Mouse (Mus musculus): Measurements from ENCODE around the gene Fam193a. TPM values are rescaled to one million over a fixed set of nuclear protein-coding genes. Genes with fewer than 3 reads are reported as not detected.

The Fam193a gene
- polyA plus RNA-seq, 1 experiment from 2014 or later = 18.3 TPM

DNA sequence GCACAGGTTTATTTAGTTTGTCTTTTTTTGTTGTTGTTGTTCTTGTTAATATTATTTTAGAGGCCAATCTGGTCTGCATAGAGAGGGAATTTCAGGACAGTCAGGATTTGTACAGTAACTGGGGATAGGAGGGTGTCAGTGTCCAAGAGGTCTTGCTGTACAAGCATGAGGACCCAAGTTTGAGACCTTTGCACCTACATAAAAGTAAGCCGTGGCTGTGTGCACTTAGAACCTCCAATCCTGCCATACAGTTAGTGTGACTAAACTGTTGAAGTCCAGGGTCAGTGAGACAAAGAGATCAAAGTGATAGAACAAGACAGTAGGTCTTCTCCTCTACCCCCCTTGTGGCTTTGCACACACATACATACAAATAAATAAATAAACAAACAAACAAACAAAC lies 64.1 kb downstream of the Fam193a start:
- no peak for ATAC-seq (ENCODE audit: low FRiP score, low read depth)
- 96% methylated on average over 1 of the region's 1 CpGs for WGBS
- peaks cover 92% of the 10 kb centered on the region for H3K36me3 ChIP-seq

DNA sequence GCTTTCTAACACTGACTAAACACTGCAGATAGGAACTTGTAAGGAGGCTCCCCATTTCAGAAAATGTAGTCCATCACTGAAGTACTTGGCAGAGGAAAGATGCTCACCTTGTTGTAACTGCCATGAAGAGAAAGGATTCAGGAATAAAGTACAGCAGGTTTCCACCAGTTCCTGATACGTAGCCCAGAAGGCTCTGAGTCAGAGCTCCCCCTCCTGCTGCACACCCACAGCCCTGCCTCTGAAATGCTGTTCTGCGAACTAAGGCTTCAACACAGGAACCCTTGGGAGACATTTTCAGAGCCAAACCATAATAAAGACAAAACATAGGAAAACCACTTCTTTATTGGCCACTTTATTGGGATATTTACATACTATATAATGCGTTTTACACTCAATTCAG lies 64.5 kb downstream of the Fam193a start:
- Histone ChIP-seq H3K9ac (no peak overlapping the region), H3K27me3 (no peaks in the 10 kb centered on the region), H3K4me3 (no peak overlapping the region), H3K4me1 (no peaks in the 10 kb centered on the region), H3K4me2 (replicated peaks) (no peak overlapping the region), H3K27ac (no peak overlapping the region), H3K36me3 (peaks cover 92% of the 10 kb centered on the region), H3K9me3 (no peaks in the 10 kb centered on the region)
- WGBS = 83% methylated on average over 3 of the region's 3 CpGs
- no peak for ATAC-seq (ENCODE audit: low FRiP score, low read depth)

More for the DNA sequence above, 64.1 kb downstream of the Fam193a start:
- H3K9ac ChIP-seq = no peak overlapping the region
- no peaks in the 10 kb centered on the region for H3K4me1 ChIP-seq
- H3K9me3 ChIP-seq = no peaks in the 10 kb centered on the region
- H3K4me3 ChIP-seq = no peak overlapping the region
- no peak overlapping the region for H3K4me2 ChIP-seq (replicated peaks)
- no peaks in the 10 kb centered on the region for H3K27me3 ChIP-seq
- H3K27ac ChIP-seq = no peak overlapping the region

DNA sequence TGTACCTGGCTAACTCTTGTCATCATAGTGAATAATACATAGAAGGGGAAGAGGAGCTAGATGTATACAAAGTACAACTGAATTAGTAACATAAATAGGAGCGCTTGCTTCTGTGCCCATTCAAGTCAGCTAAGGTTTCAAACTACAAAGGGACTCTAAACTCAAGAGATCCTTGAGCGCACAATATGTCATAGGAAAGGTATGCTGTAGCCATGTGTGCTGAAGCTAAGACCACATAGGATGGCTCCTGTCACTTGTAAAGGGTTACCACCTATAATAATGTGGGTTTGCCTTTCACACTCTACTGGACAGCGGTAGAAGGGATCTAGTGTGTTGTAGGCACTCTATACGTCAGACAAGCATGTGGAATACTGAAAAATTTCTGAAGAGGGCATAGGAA lies 68.3 kb downstream of the Fam193a start:
- Histone ChIP-seq H3K27me3 (no peaks in the 10 kb centered on the region), H3K27ac (no peak overlapping the region), H3K4me1 (no peaks in the 10 kb centered on the region), H3K9me3 (no peaks in the 10 kb centered on the region), H3K4me3 (no peak overlapping the region), H3K9ac (no peak overlapping the region), H3K4me2 (replicated peaks) (no peak overlapping the region), H3K36me3 (peaks cover 89% of the 10 kb centered on the region)
- 96% methylated on average over 4 of the region's 4 CpGs for WGBS
- no peak for ATAC-seq (ENCODE audit: low FRiP score, low read depth)

DNA sequence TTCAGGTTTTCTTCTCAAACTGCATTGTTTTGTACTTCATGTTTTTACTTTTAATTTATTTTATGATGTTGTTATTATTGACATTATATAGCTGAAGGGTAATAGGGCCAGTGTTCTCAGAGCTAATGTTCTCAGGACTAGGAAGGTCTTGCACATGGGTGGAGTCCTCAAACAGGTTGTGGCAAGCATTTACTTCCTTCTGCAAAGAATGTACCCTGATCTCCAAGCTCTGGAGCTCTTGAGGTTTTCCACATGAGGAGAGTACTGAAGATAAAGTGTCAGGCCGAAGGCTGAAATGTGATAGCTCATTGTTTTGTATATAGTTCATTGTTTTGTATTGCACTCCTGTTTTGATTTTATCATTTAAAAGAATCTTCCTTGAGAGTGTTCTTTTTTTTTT lies 68.9 kb downstream of the Fam193a start:
- WGBS = 91% methylated on average over 1 of the region's 1 CpGs
- H3K36me3 ChIP-seq = peaks cover 90% of the 10 kb centered on the region
- no peak overlapping the region for H3K9ac ChIP-seq
- no peak overlapping the region for H3K27ac ChIP-seq
- no peak for ATAC-seq (ENCODE audit: low FRiP score, low read depth)
- H3K4me1 ChIP-seq = no peaks in the 10 kb centered on the region
- H3K4me2 ChIP-seq (replicated peaks) = no peak overlapping the region
- no peak overlapping the region for H3K4me3 ChIP-seq
- no peaks in the 10 kb centered on the region for H3K9me3 ChIP-seq
- H3K27me3 ChIP-seq = no peaks in the 10 kb centered on the region

DNA sequence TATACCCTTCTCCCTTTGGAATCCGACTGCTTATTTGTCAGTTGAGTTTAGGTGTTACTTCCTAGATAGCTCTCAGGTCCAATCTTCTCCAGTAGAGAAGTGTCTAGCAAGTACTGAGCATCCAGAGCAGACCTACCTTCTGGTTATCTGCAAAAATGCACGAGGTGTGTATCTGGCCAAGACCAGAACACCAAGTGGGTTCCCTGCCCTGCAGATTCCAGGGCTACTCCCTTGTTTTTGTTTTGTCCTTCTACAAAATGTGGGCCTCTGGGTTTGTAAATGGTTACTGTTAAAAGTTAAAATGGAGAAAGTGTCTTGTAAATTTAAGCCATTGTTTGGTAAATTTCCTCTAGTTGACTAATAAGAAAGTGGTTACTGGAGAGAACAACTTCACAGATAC lies 70.0 kb downstream of the Fam193a start:
- Histone ChIP-seq H3K4me2 (replicated peaks) (no peak overlapping the region), H3K36me3 (peaks cover 91% of the 10 kb centered on the region), H3K9ac (no peak overlapping the region), H3K27ac (no peak overlapping the region), H3K4me1 (no peaks in the 10 kb centered on the region), H3K9me3 (no peaks in the 10 kb centered on the region), H3K27me3 (no peaks in the 10 kb centered on the region), H3K4me3 (no peak overlapping the region)
- ATAC-seq (ENCODE audit: low FRiP score, low read depth) = no peak
- 97% methylated on average over 2 of the region's 2 CpGs for WGBS

DNA sequence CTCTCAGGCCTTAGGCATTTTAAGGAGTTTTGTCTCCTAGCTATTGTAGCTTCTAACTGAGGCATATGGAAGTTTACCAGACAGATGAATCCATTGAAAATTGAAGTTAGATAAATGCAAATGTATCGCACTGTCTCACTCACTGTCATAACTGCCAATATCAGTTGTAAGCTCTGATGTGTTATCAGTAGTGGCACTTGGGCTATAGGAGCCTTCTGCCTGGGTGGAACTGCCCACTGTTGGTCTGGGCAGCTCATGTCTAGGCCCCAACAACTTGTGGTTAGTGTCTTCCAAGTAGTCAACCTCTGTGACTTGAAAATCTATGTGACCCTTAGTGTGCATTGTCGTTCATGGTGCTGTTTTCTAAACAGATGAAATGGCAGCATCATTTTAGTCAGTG lies 72.1 kb downstream of the Fam193a start:
- Histone ChIP-seq H3K9ac (no peak overlapping the region), H3K4me2 (replicated peaks) (no peak overlapping the region), H3K27me3 (no peaks in the 10 kb centered on the region), H3K9me3 (no peaks in the 10 kb centered on the region), H3K36me3 (peaks cover 93% of the 10 kb centered on the region), H3K27ac (no peak overlapping the region), H3K4me3 (no peak overlapping the region), H3K4me1 (no peaks in the 10 kb centered on the region)
- no peak for ATAC-seq (ENCODE audit: low FRiP score, low read depth)
- 98% methylated on average over 2 of the region's 2 CpGs for WGBS

DNA sequence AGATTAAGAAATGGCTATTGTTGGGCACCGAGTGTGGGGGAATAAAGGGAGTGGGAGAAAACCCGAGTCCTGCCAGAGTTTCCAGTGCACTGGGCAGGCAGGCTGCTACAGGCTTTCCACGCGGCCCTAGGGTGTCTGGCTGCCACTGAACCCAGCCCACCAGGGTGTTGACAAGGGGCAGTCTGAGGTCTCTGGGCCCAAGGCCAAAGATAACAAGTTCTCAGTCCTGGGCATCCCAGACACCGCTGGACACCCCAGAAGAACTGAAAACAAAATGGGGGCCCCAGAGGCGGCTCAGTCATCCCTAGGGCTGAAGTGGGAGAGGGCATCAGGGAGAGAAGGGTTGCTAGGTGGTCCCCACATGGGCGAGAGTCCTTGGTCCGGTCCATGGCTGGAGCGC lies 76.5 kb downstream of the Fam193a start:
- Histone ChIP-seq H3K36me3 (peaks cover 74% of the 10 kb centered on the region), H3K4me1 (no peaks in the 10 kb centered on the region), H3K4me3 (no peak overlapping the region), H3K9me3 (no peaks in the 10 kb centered on the region), H3K4me2 (replicated peaks) (no peak overlapping the region), H3K27me3 (no peaks in the 10 kb centered on the region), H3K9ac (no peak overlapping the region), H3K27ac (no peak overlapping the region)
- no peak for ATAC-seq (ENCODE audit: low FRiP score, low read depth)
- WGBS = 88% methylated on average over 9 of the region's 9 CpGs

DNA sequence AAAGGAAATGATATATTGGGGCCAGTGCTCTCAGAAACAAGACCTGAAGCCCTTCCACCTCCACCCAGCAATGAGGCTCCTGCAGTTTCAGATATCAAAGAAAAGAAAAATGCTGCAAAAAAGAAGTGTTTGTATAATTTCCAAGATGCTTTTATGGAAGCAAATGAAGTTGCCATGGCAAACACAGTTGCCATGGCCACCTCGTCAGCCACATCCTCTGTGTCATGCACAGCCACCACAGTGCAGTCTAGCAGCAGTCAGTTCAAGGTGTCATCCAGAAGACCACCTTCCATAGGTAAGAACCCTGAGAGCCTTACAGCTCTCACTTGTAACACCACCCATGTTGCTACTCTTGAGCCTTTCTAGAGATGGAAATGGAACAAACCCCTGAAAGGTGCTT lies 89.3 kb downstream of the Fam193a start:
- WGBS = 84% methylated on average over 1 of the region's 1 CpGs
- no peak overlapping the region for H3K9ac ChIP-seq

DNA sequence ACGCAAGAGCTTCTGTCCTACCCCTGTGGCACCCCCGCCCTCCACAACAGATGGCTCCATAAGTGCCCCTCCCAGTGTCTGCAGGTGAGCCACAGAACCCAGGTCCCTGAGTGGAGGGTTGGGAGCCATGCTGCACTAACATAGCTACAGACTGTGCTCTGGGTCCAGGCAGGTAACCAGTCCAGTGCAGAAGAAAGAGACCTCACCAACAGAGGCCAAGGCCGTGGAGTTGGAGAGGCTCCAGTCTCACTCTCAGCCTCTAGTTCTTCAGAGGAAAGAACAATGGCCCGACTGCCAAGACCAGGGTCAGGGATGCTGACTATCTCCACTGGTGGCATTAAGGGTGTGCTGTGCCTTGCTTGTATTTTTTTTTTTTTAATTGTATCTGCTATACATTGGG lies 91.6 kb downstream of the Fam193a start:
- H3K4me1 ChIP-seq = no peaks in the 10 kb centered on the region
- peaks cover 93% of the 10 kb centered on the region for H3K36me3 ChIP-seq
- no peak overlapping the region for H3K4me2 ChIP-seq (replicated peaks)
- no peaks in the 10 kb centered on the region for H3K9me3 ChIP-seq
- H3K27me3 ChIP-seq = no peaks in the 10 kb centered on the region
- ATAC-seq (ENCODE audit: low FRiP score, low read depth) = no peak
- WGBS = 91% methylated on average over 4 of the region's 4 CpGs
- no peak overlapping the region for H3K27ac ChIP-seq
- no peak overlapping the region for H3K9ac ChIP-seq
- no peak overlapping the region for H3K4me3 ChIP-seq

More for the DNA sequence above, 89.3 kb downstream of the Fam193a start:
- Histone ChIP-seq H3K36me3 (peaks cover 91% of the 10 kb centered on the region), H3K4me3 (no peak overlapping the region), H3K4me2 (replicated peaks) (no peak overlapping the region), H3K27me3 (no peaks in the 10 kb centered on the region), H3K27ac (no peak overlapping the region), H3K9me3 (no peaks in the 10 kb centered on the region), H3K4me1 (no peaks in the 10 kb centered on the region)
- no peak for ATAC-seq (ENCODE audit: low FRiP score, low read depth)

DNA sequence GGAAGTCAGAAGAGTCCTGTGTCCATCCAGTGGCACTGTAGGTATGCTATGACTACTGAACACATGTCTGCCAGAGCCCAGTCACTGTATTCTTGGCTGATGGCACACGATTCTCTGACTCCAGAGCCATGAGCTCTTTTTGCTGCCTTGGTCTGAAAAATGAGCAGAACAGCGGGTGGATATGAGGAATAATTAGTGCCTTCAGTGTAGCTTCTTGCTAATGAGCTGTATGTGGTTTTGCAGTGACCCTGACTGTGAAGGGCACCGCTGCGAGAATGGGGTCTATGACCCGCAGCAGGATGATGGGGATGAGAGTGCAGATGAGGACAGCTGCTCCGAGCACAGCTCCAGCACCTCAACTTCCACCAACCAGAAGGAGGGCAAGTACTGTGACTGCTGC lies 92.1 kb downstream of the Fam193a start:
- Histone ChIP-seq H3K9ac (no peak overlapping the region), H3K9me3 (no peaks in the 10 kb centered on the region), H3K4me3 (no peak overlapping the region), H3K27ac (no peak overlapping the region), H3K27me3 (no peaks in the 10 kb centered on the region), H3K4me2 (replicated peaks) (no peak overlapping the region), H3K4me1 (no peaks in the 10 kb centered on the region), H3K36me3 (peaks cover 94% of the 10 kb centered on the region)
- no peak for ATAC-seq (ENCODE audit: low FRiP score, low read depth)
- WGBS = 92% methylated on average over 6 of the region's 6 CpGs

DNA sequence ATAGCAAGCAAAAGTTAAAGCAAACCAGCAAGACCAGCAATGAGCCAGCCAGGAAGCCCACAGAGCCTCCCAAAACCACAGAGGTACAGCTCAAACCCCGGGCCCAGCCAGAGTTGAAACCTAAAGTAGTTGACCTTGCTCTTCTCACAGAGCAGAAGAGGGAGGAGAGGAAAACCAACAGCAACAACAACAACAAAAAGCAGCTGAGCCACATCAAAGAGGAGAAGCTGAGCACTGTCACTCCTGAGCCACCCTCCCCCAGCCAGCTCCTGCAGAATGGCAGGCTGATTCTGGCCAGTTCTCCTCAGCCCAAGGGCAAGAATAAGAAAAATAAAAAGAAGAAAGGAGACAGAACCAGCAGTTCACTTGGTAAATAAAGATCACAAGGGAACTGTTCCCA lies 96.3 kb downstream of the Fam193a start:
- H3K27me3 ChIP-seq = no peaks in the 10 kb centered on the region
- H3K4me3 ChIP-seq = no peak overlapping the region
- no peak overlapping the region for H3K27ac ChIP-seq
- no peak overlapping the region for H3K4me2 ChIP-seq (replicated peaks)
- peaks cover 78% of the 10 kb centered on the region for H3K36me3 ChIP-seq
- no peak overlapping the region for H3K9ac ChIP-seq
- no peak for ATAC-seq (ENCODE audit: low FRiP score, low read depth)
- no peaks in the 10 kb centered on the region for H3K4me1 ChIP-seq
- 91% methylated on average over 1 of the region's 1 CpGs for WGBS
- H3K9me3 ChIP-seq = no peaks in the 10 kb centered on the region

DNA sequence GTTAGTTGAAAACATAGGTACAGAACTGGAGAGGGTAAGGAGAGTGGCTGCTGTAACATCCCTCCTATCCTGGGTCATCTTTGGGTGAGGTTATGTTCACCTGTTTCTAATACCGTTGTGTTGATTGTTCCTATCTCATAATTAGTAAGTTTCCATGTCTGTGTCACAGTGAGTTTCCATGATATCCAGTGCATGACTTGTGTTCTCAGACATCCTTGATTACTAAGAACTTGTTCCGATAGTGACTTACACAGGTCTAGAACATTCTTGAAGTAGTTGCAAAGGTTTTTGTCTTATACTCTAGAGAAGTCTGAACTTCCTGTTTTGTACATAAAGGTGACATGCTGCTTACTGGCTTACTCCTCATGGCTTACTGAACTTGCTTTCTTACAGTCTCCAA lies 96.9 kb downstream of the Fam193a start:
- no peak for ATAC-seq (ENCODE audit: low FRiP score, low read depth)
- Histone ChIP-seq H3K27me3 (no peaks in the 10 kb centered on the region), H3K9ac (no peak overlapping the region), H3K4me1 (no peaks in the 10 kb centered on the region), H3K4me2 (replicated peaks) (no peak overlapping the region), H3K9me3 (no peaks in the 10 kb centered on the region), H3K4me3 (no peak overlapping the region), H3K27ac (no peak overlapping the region), H3K36me3 (peaks cover 72% of the 10 kb centered on the region)
- WGBS = 93% methylated on average over 2 of the region's 2 CpGs

DNA sequence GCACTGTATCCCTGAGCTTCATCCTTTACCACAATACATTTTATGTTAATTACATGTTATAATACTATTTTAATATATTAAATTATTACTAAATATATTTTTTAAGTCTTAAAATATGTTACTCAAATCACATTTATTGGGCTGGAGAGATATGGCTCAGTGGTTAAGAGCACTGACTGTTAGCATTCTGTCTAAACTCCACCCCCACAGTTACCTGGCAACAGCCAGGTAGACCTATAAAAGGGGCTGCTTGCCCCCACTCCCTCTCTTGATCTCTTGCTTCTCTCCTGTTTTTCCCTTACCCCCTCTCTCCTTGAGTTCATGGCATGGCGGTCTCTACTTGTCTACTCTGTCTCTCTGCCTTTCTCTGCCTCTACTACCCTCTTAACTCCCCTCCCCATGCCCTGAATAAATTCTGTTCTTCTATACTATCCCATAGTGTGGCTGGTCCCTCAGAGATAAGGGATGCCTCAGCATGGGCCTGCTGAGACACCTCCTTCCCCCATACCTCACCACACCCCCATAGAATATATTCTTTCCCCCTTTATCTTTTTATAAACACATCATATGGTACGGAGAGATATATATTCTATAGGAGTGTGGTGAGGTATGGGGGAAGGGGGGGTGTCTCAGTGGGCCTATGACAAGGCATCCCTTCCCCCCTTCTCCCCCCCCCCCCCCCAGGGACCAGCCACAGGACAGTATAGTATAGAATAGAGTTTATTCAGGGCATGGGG lies 98.5 kb downstream of the Fam193a start:
- H3K36me3 ChIP-seq = peaks cover 70% of the 10 kb centered on the region
- no peaks in the 10 kb centered on the region for H3K27me3 ChIP-seq
- no peaks in the 10 kb centered on the region for H3K9me3 ChIP-seq
- no peak overlapping the region for H3K4me3 ChIP-seq
- WGBS = 98% methylated on average over 2 of the region's 2 CpGs
- H3K27ac ChIP-seq = no peak overlapping the region
- no peak overlapping the region for H3K4me2 ChIP-seq (replicated peaks)
- ATAC-seq (ENCODE audit: low FRiP score, low read depth) = 0 out of 2 replicates have a peak, but pooled peaks have one; percentile 44
- H3K4me1 ChIP-seq = no peaks in the 10 kb centered on the region
- H3K9ac ChIP-seq = no peak overlapping the region

All from limb, embryonic 13.5 days (tissue).